Mouse (Mus musculus) liver (tissue): ENCODE results near the gene Fkbp2.

Experiments used
- DNase-seq: peaks from one replicate; pipeline ENCODE4 v3.0.0-alpha.2; 2020; ENCODE audit warnings: mixed read lengths

Fkbp2 gene

DNA sequence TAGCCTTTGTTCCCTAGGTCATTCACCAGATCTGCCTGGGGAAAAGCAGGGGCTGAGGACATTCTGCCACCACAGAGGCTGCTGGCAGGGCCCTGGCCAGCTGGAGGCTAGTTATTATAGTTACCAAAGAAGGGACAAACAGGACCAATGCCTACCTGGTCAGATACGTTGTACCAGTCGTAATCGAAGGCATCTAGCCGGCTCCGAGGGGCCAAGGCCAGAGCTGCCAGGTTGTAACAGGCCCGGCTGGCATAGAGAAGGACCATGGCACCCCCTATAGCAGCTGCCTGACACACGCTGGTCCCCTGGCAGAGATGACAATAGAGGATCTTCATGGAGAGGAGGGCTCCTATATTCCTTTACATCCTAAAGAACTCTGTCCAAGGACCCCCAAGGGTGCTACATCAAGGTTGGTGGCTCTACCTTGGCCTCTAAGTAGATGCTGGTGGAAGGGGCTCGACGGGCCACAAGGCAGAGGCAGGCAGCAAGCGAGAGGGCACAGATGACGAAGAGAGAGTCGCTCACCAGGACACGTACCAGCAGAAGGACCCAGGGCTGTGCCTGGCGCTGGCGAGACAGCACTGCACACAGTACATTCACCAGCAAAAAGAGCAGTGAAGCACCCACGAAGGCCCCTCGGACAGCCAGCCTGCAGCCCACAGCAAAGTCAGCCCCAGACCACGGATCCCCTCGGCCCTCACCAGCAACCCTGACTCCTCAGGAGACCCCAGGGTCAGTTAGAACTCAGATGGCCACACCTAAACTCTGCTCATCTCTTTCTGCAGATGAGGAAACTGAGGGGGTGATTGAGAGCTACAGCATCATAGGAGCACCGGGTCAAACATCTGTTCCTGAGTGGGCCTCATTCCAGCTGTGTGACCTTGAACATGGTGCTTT is 40.9 kb downstream of the Fkbp2 start:
- DNase-seq: no peak

- DNase-seq: no peak
Measured at GRCm38 (mm10) chr19:6937541-6938465, 42.5 kb downstream of the Fkbp2 start.

DNA sequence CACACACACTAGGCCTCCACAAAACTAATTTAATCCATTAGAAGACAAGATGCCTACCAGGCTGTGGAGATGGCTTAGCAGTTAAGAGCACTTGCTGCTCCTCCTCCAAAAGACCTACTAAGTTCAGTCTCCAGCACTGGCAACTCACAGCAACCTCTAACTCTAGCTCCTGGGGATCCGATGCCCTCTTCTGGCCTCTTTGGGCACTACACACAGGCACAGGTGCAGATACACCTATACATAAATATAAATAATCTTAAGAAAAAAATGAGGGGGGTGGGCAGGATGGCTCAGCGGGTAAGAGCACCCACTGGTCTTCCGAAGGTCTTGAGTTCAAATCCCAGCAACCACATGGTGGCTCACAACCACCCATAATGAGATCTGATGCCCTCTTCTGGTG is 44.0 kb downstream of the Fkbp2 start:
- no peak for DNase-seq

DNA sequence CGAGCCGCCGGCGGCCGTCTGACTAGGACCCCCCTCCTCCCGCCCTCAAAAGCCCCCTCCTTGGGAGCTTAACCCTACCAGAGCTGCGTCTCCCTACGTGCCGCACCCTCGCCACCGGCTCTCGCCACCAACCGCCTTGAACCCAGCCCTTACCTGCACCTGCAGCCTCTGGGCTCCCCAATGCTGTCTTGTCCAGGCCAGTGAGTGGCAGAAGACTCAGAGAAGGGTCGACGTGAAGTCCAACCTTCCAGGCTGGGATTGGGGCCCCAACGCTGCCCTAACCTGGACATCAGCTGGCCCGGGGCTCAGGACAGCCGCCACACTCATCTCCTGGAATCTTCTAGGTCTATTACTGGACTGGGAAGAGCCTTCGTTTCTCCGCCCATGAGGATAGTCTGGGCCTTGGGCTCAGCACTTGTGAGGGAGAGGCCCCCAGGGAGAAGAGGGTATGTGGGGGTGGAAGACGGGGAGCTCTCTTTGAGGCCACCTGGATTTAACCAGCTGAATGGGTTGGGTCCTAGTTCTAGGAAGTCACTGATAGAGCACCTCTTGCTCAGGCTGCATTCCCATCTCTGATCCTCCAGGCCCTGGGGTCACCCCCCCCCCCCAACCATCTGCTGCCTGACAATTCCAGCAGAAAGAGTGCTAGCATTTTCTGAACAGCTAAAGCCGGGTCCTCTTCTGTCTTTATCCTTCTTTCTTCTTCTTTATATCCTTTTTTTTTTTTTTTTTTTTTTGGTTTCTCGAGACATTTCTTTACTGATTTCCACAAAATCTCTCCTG is 45.9 kb downstream of the Fkbp2 start, which contains the start of gene Kcnk4:
Gene Kcnk4 (minus strand): TSS at position 321 of the 783 bp plus-strand sequence.
- no peak for DNase-seq

- no peak for DNase-seq
Measured at GRCm38 (mm10) chr19:6933436-6934194, 46.7 kb downstream of the Fkbp2 start.

DNA sequence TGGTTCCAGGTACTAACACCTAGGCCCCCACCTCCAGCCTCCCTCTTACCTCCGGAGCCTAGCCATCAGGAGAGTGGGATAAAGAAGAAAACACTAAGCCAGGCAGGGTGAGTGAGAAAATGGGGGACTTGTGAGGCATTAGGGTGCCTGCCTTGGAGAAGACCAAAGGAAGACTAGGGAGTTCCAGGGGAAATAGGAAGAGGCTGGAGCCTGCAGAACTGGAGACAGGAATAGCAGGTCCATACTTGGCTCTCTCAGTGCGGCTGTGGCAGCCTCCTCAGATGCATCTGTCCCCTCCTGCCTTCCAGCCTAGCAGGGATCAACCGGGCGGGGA is 47.2 kb downstream of the Fkbp2 start:
- DNase-seq: no peak

DNA sequence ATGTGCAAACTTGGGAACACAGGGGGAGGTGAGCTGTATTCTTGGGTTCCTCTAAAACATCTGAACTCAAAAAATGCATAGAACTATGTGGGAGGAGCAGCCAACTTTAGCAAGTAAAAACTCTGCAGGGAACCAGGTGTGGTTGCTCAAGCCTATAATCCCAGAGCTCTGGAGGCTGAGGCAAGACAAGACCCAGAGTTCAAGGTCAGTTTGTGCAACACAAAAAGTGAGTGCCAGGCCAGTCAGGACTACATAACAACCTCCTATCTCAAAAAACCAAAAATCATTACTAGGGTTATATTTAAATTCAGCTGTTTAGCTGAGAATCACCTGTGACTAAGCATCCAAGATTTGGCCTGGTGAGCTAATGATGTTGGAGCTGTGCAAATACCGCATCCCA is 48.3 kb downstream of the Fkbp2 start:
- no peak for DNase-seq

- no peak for DNase-seq
Measured at GRCm38 (mm10) chr19:6931002-6931401, 49.3 kb downstream of the Fkbp2 start.

GRCm38 (mm10) chr19:6928080-6928479 is 52.2 kb downstream of the Fkbp2 start:
- no peak for DNase-seq
